Mouse (Mus musculus) neural tube, embryonic 11.5 days (tissue): Measurements from ENCODE around the gene Ctf1. TPM values are rescaled to one million over a fixed set of nuclear protein-coding genes. Genes with fewer than 3 reads are reported as not detected.
"Not testable (repeated sequence)": the region's sequence is repeated elsewhere in the genome, so short reads cannot be mapped to it uniquely, and the experiment has no call there.

Source experiments
- ATAC-seq: fragments of 200-750 bp; cut with Nextera tagmentation; 2 replicates; pipeline ENCODE4 v1.8.0; 2017; ENCODE audit warnings: moderate number of reproducible peaks, mild to moderate bottlenecking, moderate TSS enrichment, moderate library complexity; ENCODE audit not compliant: insufficient read depth, low FRiP score, low TSS enrichment
- DNase-seq: peaks from one replicate; pipeline ENCODE4 v3.0.0-alpha.2; 2015; ENCODE audit warnings: low spot score
- H3K27ac ChIP-seq: fragments of 300-500 bp; sonication (generic); 2 replicates; pipeline ENCODE4 v1.5.1; 2014; ENCODE audit warnings: low read depth, mild to moderate bottlenecking, low read length
- H3K27me3 ChIP-seq: fragments of 300-500 bp; sonication (generic); 2 replicates; pipeline ENCODE4 v1.6.1; 2014; ENCODE audit warnings: mild to moderate bottlenecking, low read length, mixed read lengths; ENCODE audit not compliant: control insufficient read depth, insufficient read depth
- H3K36me3 ChIP-seq: fragments of 300-500 bp; sonication (generic); 2 replicates; pipeline ENCODE4 v1.6.1; 2014; ENCODE audit warnings: mild to moderate bottlenecking, low read length, moderate library complexity, mixed read lengths; ENCODE audit not compliant: control insufficient read depth, insufficient read depth
- H3K4me1 ChIP-seq: fragments of 300-500 bp; sonication (generic); 2 replicates; pipeline ENCODE4 v1.6.1; 2014; ENCODE audit warnings: low read length, mixed read lengths; ENCODE audit not compliant: control insufficient read depth, insufficient read depth
- H3K4me2 ChIP-seq: fragments of 300-500 bp; sonication (generic); 2 replicates; pipeline ENCODE4 v1.6.1; 2014; ENCODE audit warnings: low read depth, mild to moderate bottlenecking, moderate library complexity
- H3K4me3 ChIP-seq: fragments of 300-500 bp; sonication (generic); 2 replicates; pipeline ENCODE4 v1.5.1; 2014; ENCODE audit warnings: low read depth, low read length
- H3K9ac ChIP-seq: fragments of 300-500 bp; sonication (generic); 2 replicates; pipeline ENCODE4 v1.6.1; 2014; ENCODE audit warnings: mild to moderate bottlenecking, low read length
- H3K9me3 ChIP-seq: fragments of 300-500 bp; sonication (generic); 2 replicates; pipeline ENCODE4 v1.6.1; 2016; ENCODE audit warnings: low read length; ENCODE audit not compliant: control insufficient read depth
- WGBS: fragments of 180-500 bp; shearing (Covaris S2); extraction: QIAGEN DNeasy Blood & Tissue Kit; methylation state at CpG from one replicate; pipeline ENCODE4 v1.1.7; 2014; 5-methylcytosine and 5-hydroxymethylcytosine counted together
- polyA plus RNA-seq: library from polyadenylated mRNA; unstranded; fragments of >200 nt; fragmentation: Nextera tagmentation; extraction: Ambion mirVana; gene quantifications from 2 replicates; pipeline ENCODE4 v1.2.1, GENCODE M21; 2014

Ctf1 gene
- polyA plus RNA-seq, 1 experiment from 2014 or later, result 6.0 TPM

- Histone ChIP-seq H3K9me3 (no peaks in the 10 kb centered on the region), H3K27me3 (no peaks in the 10 kb centered on the region), H3K27ac (no peak overlapping the region), H3K36me3 (no peaks in the 10 kb centered on the region; the same call in 1 of the 2 replicates), H3K4me2 (no peak overlapping the region), H3K4me3 (no peak overlapping the region), H3K4me1 (peaks cover 7% of the 10 kb centered on the region), H3K9ac (no peak overlapping the region)
- no peak for ATAC-seq
- DNase-seq, result no peak
- WGBS, result 87% methylated on average over 7 of the region's 7 CpGs
These were observed 23.6 kb upstream of the Ctf1 start for GRCm38 (mm10) chr7:127688935-127689334.

GRCm38 (mm10) chr7:127689626-127690280 lies 22.8 kb upstream of the Ctf1 start:
- Histone ChIP-seq H3K9me3 (no peaks in the 10 kb centered on the region), H3K4me3 (no peak overlapping the region), H3K4me2 (no peak overlapping the region), H3K27me3 (no peaks in the 10 kb centered on the region), H3K4me1 (peaks cover 7% of the 10 kb centered on the region), H3K9ac (no peak overlapping the region), H3K27ac (no peak overlapping the region), H3K36me3 (no peaks in the 10 kb centered on the region; the same call in 1 of the 2 replicates)
- no peak for DNase-seq
- 68% methylated on average over 9 of the region's 9 CpGs for WGBS
- no peak for ATAC-seq

GRCm38 (mm10) chr7:127691221-127691989 lies 21.1 kb upstream of the Ctf1 start:
- Histone ChIP-seq H3K36me3 (no peaks in the 10 kb centered on the region; the same call in 1 of the 2 replicates), H3K4me1 (peaks cover 7% of the 10 kb centered on the region), H3K27ac (peak overlapping the region; percentile 60; the same call in 1 of the 2 replicates), H3K27me3 (no peaks in the 10 kb centered on the region), H3K4me3 (no peak overlapping the region), H3K9me3 (no peaks in the 10 kb centered on the region), H3K9ac (peak overlapping the region; percentile 44), H3K4me2 (peak overlapping the region; percentile 33)
- WGBS, result 5% methylated on average over 15 of the region's 15 CpGs
- ATAC-seq (no peak), DNase-seq (peak; percentile 59)

- no peak overlapping the region for H3K4me3 ChIP-seq
- 92% methylated on average over 8 of the region's 8 CpGs for WGBS
- no peak for ATAC-seq
These were observed 19.2 kb upstream of the Ctf1 start for GRCm38 (mm10) chr7:127693290-127693689.

GRCm38 (mm10) chr7:127693730-127694129 lies 18.8 kb upstream of the Ctf1 start:
- DNase-seq, H3K4me2 ChIP-seq, H3K4me3 ChIP-seq, H3K27me3 ChIP-seq, ATAC-seq, H3K9ac ChIP-seq, H3K9me3 ChIP-seq, H3K36me3 ChIP-seq, H3K4me1 ChIP-seq, H3K27ac ChIP-seq: not testable (repeated sequence)
- WGBS, result 89% methylated on average over 7 of the region's 7 CpGs

More at GRCm38 (mm10) chr7:127693290-127693689, 19.2 kb upstream of the Ctf1 start:
- H3K27me3 ChIP-seq, result no peaks in the 10 kb centered on the region
- no peak overlapping the region for H3K4me2 ChIP-seq
- no peaks in the 10 kb centered on the region; the same call in 1 of the 2 replicates for H3K36me3 ChIP-seq
- no peak for DNase-seq
- H3K9ac ChIP-seq, result no peak overlapping the region
- H3K27ac ChIP-seq, result no peak overlapping the region
- H3K4me1 ChIP-seq, result peaks cover 7% of the 10 kb centered on the region
- H3K9me3 ChIP-seq, result no peaks in the 10 kb centered on the region

- no peak overlapping the region for H3K27ac ChIP-seq
- H3K27me3 ChIP-seq, result no peaks in the 10 kb centered on the region
- H3K4me3 ChIP-seq, result no peak overlapping the region
- ATAC-seq, result no peak
- no peaks in the 10 kb centered on the region; the same call in 1 of the 2 replicates for H3K36me3 ChIP-seq
- 84% methylated on average over 6 of the region's 6 CpGs for WGBS
- no peak for DNase-seq
- H3K9me3 ChIP-seq, result no peaks in the 10 kb centered on the region
- no peaks in the 10 kb centered on the region for H3K4me1 ChIP-seq
- H3K4me2 ChIP-seq, result no peak overlapping the region
- no peak overlapping the region for H3K9ac ChIP-seq
These were observed 13.6 kb upstream of the Ctf1 start for GRCm38 (mm10) chr7:127698986-127699385.

- H3K4me3 ChIP-seq, result no peak overlapping the region
- H3K27me3 ChIP-seq, result no peaks in the 10 kb centered on the region
- no peaks in the 10 kb centered on the region; the same call in 1 of the 2 replicates for H3K36me3 ChIP-seq
- H3K9ac ChIP-seq, result no peak overlapping the region
- ATAC-seq (no peak), DNase-seq (no peak)
- no peaks in the 10 kb centered on the region for H3K4me1 ChIP-seq
- H3K4me2 ChIP-seq, result no peak overlapping the region
- WGBS, result 91% methylated on average over 3 of the region's 3 CpGs
- no peaks in the 10 kb centered on the region for H3K9me3 ChIP-seq
- no peak overlapping the region for H3K27ac ChIP-seq
These were observed 11.7 kb upstream of the Ctf1 start for GRCm38 (mm10) chr7:127700712-127701331.

- Histone ChIP-seq H3K36me3 (peaks cover 2% of the 10 kb centered on the region; the same call in 1 of the 2 replicates), H3K27me3 (no peaks in the 10 kb centered on the region), H3K4me3 (no peak overlapping the region), H3K4me1 (peaks cover 12% of the 10 kb centered on the region), H3K27ac (no peak overlapping the region), H3K9me3 (no peaks in the 10 kb centered on the region), H3K9ac (no peak overlapping the region), H3K4me2 (no peak overlapping the region)
- no peak for DNase-seq
- WGBS, result 92% methylated on average over 8 of the region's 8 CpGs
- ATAC-seq, result no peak
These were observed 8.9 kb upstream of the Ctf1 start for GRCm38 (mm10) chr7:127703561-127704178.
